Mouse (Mus musculus): ENCODE data around the gene Fam20c.
A peak's percentile ranks its signal among the peaks of the same experiment; 100 is the strongest.

The Fam20c gene

GRCm38 (mm10) chr5:138754303-138755120, at the start of gene Fam20c:
Fam20c (plus strand) TSS chr5:138754514.
- peak; percentile 72 for DNase-seq (ENCODE audit: low read depth, low spot score)

- peak; percentile 67 for DNase-seq (ENCODE audit: low read depth, low spot score)
Observed at GRCm38 (mm10) chr5:138707367-138707766, 46.9 kb upstream of the Fam20c start.

GRCm38 (mm10) chr5:138708591-138708990, 45.7 kb upstream of the Fam20c start:
- peak; percentile 52 for DNase-seq (ENCODE audit: low read depth, low spot score)

GRCm38 (mm10) chr5:138715561-138716095, 38.7 kb upstream of the Fam20c start:
- no peak for DNase-seq (ENCODE audit: low read depth, low spot score)

DNA sequence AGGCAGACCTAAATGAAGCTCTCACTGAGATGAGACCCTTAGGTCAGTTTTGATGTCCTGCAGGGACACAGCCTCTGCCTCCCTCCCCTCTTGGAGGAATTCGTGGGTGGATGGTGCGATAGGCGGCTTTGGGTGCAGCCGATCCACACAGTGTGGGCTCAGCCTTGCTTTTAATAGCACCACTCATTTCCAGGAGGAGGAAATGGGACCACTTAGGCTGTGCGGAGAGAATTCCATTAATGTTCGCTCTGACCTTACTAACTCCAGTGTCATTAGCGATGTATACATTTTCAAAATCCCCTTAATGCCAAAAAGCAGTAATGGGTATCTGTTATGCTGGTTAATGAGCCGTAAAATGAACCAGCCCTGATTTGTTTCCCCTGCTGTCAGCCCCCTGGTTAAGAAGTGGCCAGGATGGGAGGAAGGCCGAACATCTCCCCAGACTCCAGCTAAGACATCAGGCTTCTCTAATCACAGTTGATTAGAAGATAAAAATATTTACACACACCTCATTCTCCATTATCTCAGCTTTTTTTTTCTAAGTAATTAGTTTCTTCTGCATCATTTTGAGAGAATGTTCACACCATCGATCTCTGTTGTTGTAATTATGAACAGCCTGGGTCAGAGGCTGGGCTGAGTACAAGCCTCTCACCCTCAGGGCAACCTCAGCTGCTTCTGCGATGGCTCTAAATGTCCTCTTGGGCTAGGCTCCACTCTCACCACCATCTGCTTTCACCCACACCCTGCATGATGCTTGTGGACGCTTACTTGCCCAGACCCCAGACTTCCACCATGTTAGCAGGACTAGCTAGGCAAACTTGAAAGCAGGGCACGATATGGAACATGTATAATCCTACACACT, 33.8 kb upstream of the Fam20c start:
- no peak for DNase-seq (ENCODE audit: low read depth, low spot score)

- DNase-seq (ENCODE audit: low read depth, low spot score): peak; percentile 76
Observed at GRCm38 (mm10) chr5:138724417-138724816, 29.9 kb upstream of the Fam20c start.

GRCm38 (mm10) chr5:138725151-138725550, 29.2 kb upstream of the Fam20c start:
- DNase-seq (ENCODE audit: low read depth, low spot score): peak; percentile 16

DNA sequence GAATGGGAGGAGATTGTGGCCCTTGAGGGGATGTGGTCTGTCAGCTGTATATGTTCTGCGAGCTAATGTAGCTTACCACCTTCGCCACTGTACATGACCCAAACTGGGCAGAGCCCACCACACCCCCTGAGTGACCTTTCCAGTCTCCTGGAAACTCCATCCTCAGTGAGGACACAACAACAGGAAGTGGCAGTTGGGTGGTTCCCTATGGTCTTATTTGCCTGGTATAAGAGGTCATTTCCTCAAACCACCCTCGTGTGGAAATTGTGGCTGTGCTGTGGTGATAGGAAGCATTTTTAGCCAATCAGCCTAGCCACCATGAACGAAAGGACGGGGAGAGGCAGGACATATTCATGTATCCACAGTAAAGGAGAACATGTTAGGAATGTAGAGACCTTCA, 23.5 kb upstream of the Fam20c start:
- DNase-seq (ENCODE audit: low read depth, low spot score): no peak

DNA sequence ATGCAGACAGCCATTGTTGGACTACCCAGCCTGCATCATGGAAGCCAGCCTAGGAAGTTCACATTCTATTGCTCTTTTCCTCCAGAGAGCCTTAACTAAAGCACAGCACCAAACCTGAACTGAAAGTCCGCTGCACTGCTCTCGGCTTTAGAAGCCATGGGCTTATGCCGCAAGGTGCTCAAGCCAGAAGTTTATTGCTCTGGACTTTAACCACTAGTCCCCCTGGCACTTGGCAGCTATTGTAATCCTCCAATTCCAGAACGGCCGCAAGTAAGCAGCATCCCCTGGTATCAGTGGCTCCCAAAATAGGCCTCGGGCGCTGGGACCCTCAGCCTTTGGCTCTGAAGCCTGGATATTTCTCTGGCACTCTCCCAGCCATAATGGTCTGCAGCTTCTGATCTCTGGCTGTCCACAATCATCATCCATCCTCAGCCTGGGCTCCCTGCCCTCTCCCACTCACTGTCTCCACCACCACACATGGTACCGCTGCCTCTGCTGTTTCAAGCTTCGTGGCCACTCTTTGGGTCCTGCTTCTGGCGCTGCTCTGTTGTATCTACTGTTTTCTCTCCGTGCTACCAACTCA, 20.9 kb upstream of the Fam20c start:
- no peak for DNase-seq (ENCODE audit: low read depth, low spot score)

DNA sequence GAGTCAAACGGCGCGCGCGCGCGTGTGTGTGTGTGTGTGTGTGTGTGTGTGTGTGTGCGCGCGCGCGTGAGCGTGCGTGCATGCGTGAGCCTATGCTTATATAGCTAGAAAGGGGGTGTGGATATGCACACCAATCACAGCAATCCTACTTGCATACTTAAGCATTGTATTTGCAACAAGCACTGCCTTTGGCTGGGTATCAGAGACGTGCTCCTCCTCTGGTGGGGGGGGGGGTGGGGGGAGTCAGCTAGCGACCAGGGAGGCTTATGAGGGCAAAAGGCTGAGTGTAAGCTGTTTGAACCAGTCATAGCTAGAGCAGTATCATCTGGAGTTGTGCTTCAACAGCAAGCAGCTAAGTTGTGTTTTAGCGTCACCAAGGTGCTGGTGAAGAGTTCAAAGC, 20.3 kb upstream of the Fam20c start:
- DNase-seq (ENCODE audit: low read depth, low spot score): no peak

GRCm38 (mm10) chr5:138735201-138735757, 19.0 kb upstream of the Fam20c start:
- no peak for DNase-seq (ENCODE audit: low read depth, low spot score)

DNA sequence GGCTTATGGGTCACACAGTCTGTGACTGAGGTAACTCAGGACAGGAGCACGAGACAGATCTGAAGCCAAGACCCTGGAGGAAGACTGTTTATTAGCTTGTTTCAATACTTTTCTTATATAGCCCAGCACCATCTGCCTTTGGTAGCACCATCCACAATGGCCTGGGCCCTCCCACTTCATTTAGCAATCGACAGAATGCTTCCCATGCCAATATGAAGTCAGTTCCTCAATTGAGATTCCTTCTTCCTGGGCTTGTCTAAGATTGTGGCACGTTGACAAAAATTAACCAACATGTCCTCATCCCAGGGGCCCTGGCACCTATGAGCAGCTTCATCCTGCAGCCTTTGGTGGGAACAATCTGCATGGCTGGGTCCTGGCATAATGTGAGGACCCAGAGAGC, 14.2 kb upstream of the Fam20c start:
- DNase-seq (ENCODE audit: low read depth, low spot score): no peak

GRCm38 (mm10) chr5:138741516-138741915, 12.8 kb upstream of the Fam20c start:
- no peak for DNase-seq (ENCODE audit: low read depth, low spot score)

DNA sequence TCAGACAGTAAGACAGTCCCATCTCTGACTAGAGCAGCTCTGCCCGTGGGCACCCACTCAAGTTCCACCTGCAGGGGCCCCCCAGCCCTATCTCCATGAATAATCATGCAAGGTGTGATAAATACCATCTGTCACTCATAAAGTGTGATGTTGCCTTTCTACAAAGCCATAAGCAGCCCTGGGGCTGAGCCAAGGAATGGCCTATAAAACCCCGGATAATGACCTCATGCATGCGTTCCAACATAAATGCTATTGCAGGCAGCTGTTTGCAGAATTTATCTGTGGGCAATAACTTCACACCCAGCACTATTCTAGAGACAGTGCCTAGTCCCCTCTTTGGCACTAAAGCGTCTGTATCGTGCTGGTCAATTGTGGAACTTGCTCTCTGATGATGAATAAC, 12.0 kb upstream of the Fam20c start:
- no peak for DNase-seq (ENCODE audit: low read depth, low spot score)

DNA sequence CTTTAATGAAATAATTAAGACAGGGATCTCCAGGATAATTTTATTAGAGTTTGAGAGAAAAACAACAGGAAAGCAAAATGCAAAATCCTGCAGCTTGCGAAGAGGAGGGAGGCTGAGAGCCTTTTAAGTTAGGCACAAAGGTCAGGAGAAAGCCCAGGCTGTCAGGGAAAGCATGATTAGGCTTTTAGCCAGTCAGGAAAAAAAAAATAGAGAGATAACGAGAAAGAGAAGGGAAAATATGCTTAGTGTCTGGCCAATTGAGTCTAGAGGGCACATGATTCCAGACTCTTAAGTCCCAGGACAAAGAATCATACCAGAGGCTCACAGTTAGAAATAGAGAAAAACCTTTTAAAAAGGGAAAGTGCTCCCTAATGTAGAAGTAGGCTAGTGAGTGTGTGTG, 10.7 kb upstream of the Fam20c start:
- no peak for DNase-seq (ENCODE audit: low read depth, low spot score)

DNA sequence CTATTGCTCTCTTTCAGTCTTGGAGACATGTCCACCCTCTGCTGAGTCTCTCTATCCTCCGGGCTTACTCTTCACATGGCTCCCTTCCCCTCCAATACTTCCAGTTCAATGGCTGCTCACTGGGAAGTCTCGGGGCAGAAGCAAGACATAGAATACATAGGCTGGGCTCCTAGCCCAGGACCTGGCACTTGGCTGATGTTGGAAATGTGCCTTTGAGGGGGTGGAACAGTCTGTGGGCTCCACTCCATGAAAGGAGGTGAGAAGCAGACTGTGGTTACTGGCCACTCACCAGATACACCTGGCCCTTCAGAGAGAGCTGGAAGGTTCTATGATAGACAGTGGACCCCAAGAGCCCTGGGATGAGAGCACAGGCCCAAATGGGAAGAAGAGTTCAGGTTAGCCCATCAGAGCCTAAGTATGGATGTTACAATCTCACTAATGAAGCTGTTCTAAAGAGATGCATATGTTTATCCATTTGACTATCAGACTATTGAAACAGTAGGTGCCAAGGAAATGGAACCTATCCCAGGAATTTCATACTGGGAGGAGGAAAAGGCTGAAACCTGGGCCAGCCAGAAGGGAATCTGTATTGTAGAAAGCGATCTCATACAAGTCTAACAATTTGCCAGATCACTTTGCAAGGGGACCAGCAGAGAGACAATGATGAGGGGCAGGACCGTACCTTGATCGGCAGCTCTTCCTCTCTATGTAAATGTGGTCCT, 8.8 kb upstream of the Fam20c start:
- no peak for DNase-seq (ENCODE audit: low read depth, low spot score)

DNA sequence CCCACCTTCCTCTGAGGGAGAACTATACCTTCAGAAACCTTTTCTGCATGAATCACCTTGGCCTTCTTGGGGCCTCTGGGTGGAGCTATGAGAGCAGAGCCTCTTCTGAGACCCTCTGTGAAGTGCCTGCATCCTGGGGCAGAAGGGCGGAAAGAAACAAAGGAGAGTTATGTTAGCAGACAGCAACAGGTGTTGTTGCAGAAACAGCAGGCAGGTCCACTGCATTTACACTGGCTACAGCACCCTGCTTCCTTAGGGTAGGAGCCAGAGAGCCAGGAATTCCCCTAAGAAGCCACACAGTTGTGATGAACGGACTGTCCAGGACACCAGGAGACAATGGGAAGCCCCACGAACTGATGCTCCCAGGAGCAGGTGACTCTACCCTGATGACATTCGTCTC, 1.0 kb upstream of the Fam20c start:
- no peak for DNase-seq (ENCODE audit: low read depth, low spot score)

GRCm38 (mm10) chr5:138753946-138754302, 390 bp upstream of the Fam20c start:
- peak; percentile 59 for DNase-seq (ENCODE audit: low read depth, low spot score)

DNA sequence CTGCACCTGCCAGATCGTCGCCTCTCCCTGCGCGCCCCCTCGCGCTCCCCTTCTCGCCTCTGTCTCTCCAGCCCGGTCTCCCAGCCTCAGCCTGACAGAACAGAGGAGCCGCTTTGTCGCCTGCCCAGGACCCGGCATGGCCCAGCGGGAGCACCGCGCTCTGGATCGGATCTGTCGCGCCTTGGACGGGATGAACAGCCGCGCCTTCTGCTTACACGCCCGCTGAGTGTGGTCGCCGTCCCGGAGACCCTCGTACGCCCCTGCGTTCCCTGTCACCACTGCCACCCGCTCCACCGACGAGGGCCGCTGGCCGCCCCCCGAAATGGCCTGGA, 773 bp downstream of the Fam20c start:
- no peak for DNase-seq (ENCODE audit: low read depth, low spot score)

GRCm38 (mm10) chr5:138755453-138756301, 1.4 kb downstream of the Fam20c start:
- DNase-seq (ENCODE audit: low read depth, low spot score): no peak

Data from 3T3-L1 (cell line).